Mouse (Mus musculus) ES-CJ7 (cell line): ENCODE results near the gene Itpkc.

ENCODE experiments used
- DNase-seq: peaks from one replicate; pipeline ENCODE4 v3.0.0; 2011; ENCODE audit warnings: low read depth, low spot score

Gene Itpkc

DNA sequence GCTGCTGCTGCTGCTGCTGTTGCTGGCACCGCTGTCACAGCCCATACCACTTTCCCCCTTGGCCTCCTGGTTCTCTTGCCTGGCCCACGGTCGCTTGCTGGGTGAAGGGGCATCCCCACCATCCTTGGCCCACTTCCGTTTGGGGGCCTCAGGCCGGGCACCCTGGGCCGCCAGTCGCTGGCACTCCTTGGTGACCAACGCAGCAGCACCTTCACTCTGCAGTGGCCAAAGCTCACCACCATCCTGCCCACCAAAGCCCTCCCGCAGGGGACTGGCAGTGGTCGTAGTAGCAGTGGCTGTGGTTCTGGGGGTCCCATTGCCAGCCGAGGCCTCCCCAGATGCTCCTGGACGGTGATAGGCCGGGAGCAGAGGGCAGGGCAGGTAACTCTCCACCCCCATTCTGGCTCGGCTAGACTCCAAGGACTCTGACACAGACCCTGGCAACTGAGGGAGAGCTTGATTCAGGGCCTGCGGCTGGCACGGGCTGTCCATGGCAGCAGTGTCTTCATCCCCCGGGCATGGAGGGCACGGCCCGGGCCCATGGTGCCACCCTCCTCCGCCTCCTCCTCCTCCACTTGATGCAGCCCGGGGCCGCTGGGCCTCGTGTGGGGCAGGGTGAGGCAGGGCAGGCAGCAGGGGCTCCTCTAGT lies 63.3 kb downstream of the Itpkc start:
- no peak for DNase-seq

DNA sequence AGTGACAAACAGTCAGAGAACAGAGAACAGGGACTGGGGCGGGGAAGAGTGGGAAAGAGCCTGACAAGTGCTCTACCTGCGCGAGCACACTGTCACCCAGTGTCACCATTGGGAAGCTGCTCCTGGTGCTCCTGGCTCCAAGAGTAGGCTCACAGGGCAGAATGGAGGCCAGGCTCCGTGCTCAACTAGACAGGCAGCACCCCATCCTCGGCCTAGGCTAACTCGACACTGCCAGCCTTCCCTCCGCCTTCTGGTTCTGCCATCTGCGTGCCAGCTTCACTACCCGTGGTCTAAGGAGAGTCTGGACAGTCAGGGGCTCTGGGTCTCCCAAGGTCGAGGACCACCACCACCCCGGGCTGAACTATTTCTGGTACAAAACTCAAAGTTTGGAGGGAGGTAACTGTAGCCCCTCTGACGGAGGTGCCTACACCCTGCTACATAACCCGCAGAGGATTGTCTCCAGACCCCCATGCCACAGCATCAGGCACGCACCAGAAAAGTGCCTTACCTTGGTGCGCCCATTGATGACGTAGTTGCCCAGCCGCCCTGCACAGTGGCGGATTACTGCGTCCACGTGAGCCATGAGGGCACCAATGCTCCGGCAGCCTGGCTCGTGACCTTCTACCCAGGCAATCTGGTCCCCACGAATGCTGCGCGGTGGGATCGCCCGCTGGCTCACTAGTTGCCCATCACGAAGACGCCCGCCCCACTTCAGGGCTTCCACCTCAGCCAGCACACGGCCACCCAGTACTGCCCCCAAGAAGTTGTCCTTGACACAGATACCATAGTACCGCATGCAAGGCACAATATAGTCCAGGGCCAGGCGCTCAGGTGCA lies 64.1 kb downstream of the Itpkc start:
- DNase-seq, result peak; percentile 63

DNA sequence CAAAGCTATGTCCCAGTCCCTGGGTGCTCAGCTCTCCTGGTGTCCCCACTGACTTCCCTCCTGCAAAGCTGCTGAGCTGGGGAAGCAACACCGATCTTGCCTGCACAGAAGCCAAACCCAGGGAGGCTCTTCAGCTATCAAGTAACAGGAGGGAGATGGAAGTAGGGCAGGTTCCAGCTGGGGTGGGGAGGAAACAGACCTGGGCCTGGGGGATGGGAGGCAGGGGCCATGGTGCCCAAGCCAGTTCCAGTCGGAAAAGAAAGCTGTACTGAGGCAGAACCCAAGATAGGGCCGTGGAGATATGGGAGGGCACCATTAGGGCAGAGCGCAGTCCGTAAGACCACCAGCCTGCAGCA lies 65.0 kb downstream of the Itpkc start:
- DNase-seq, result no peak

DNA sequence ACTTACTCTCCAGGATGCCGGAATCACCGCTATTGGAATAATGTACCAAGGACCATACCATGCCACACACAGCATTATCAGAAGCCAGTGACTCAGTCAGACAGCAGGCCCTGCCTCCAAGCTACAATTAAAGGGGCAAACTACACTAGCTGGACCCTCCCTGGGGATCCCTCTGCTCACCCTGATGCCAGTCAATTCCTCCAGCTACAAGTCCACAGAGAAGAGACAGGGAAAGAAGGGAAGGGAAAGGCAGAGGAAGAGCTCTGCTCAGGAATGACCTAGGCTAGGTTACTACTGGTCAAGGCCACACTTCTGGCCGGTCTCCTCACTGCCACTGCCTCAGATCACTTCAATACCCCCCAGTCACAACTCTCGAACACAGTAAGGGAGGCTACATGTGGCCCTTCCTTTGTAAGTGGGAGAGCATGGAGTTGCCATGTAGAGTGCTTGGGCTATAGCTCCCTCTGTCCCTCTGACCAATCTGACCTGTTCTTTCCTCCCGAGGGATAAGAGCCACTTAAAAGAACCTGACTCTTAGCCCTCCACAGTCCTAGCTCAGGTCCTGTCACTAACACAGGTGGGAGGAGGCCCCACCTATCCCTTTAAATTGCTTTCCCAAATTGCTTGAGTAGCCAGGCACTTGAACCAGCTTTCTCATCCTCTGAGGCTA lies 65.5 kb downstream of the Itpkc start:
- no peak for DNase-seq

DNA sequence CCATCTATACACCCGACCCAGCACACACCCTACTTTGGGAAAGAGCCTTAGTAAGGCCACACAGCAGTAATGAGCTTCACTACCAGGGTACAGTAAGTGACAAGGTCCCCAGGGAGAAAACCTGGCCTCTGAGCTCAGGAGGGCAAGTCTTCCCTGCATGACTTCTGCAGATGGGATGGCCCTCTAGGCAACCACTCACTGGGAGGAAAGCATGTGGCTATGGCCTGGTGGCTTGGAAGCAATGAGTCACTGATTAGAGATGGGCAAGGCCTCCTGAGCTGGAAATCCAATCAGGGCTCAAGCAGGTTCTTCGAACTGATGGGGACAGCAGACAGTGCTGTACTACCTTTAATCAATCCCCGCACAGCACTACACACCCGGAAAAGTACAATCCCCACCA lies 66.7 kb downstream of the Itpkc start:
- DNase-seq, result no peak

DNA sequence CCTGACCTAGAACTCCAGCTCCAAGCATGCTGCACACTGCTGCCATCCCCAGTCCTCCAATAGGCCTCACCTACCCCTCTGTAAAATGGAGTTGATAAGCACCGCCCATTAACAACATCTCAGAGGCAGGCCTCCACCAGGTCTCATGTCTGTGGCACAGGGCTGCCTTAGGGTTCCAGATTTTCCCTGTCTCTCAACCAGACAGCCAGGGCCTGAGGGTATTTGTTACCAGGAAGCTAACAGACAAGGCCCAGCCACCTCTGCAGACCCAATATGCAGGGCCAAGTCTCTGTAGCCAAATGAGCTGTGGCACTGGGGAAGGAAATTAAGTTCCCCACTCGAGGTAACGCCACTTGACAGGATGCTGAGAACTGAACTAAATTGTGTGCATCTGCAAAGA lies 67.5 kb downstream of the Itpkc start:
- no peak for DNase-seq

DNA sequence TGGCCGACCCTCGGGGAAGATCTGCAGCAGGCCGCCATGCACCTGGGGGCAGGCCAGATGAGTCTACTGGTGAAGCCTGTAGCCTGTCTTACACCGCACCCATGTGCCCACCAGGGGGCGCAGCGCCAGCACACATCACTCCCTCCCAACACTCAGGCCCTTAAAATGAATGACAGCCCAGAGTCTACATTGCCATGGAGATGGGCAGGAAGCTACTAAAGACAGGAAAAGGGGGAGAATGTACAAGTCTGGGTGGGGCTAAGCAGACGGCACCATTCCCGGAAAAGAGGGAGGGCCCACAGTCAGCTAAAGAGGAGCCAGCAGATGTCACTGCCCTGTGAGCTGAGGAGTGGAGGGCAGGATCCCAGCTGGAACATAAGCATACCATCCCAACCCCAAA lies 68.6 kb downstream of the Itpkc start:
- DNase-seq, result peak; percentile 98

DNA sequence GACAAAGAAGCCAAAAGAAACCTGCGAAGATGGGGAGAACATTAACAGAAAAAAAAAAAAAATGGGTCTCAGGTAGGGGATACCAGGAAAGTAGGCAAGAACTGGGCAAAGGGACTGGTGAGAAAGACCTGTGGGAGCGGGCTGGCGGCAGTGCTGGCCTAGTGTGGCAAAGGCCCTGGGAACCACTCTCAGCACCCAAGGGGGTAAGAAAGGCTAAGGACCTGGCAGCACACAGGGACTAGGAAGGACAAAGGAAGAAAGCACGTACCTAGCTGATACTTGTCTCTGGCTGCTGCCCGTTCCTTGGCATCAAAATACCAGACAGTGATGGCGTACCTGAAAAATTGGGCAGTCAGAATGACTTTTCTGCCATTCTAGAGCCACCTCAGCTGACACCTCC lies 69.2 kb downstream of the Itpkc start:
- no peak for DNase-seq

DNA sequence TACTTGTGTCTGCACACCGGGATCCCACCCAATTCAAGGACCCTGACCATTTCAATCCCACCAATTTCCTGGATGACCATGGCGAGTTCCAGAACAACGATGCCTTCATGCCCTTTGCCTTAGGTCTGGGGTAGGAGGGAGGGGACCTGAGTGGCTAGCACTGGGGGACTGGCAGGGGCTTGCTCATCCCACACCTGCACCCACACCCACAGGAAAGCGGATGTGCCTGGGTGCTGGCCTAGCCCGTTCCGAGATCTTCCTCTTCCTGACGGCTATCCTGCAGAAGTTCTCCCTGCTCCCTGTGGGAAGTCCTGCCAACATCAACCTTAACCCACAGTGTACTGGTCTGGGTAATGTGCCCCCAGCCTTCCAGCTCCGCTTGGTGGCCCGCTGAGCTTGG lies 70.3 kb downstream of the Itpkc start:
- DNase-seq, result no peak
